Mouse (Mus musculus): ENCODE results near the gene Mesd. TPM values are rescaled to one million over a fixed set of nuclear protein-coding genes. Genes with fewer than 3 reads are reported as not detected.

Mesd gene
- 10 to 100 TPM; 31.5 to 38.8 TPM for total RNA-seq (2021)
- long read RNA-seq, experiment 1, full-length matches to known transcripts = 29 of 35 reads
- long read RNA-seq, experiment 1, partial matches to known transcripts = 0 of 35 reads
- long read RNA-seq, experiment 1, other reads (novel, unspliced or antisense) = 6 of 35 reads
- long read RNA-seq, experiment 2, full-length matches to known transcripts = 41 of 45 reads
- long read RNA-seq, experiment 2, partial matches to known transcripts = 0 of 45 reads
- long read RNA-seq, experiment 2, other reads (novel, unspliced or antisense) = 4 of 45 reads

DNA sequence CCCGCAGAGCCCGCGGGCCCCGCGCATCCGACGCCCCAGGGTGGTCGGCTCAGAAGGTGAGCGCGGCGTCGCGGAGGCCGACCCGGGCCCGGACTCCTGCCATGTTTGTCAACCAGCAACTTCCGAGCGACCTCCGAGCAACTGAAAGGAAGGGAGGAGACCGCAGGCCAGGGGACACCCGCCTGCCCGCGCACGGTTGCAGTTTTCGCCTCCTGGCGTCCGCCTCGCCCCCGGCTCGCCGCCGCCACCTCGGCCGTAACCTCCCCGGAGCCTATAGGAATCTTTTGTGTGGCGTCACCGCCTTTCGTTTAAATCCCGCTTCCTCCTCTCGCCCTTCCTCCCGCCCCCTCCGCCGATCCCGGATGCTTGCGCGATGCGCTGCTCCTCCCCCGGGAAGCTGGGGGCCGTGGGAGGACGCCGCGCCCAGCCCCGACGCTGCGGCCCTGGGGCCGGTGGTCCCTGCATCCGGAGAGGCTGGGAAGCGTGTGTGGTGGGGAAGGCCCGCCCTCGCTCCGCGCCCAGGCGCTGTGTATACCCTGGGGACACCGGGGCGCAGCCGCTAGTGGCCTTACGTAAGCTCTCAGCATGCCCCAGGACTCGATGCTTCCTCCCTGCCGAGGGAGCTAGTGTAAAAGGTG, at the start of gene Mesd, which contains the start of gene Tlnrd1:
Gene Mesd, plus strand, starts transcription at position 446 of the 638 bp plus-strand sequence.
Gene Tlnrd1, minus strand, starts transcription at position 285 of the 638 bp plus-strand sequence.
- intact Hi-C loops (cut with DNase I; ENCODE audit: low total_unique reads) = no loop called here
- peak; percentile 86 for DNase-seq

GRCm38 (mm10) chr7:83838525-83839224, 45.6 kb upstream of the Mesd start:
- no peak for DNase-seq
- intact Hi-C loops (cut with DNase I; ENCODE audit: low total_unique reads) = no loop called here

- no peak for DNase-seq
- intact Hi-C loops (cut with DNase I; ENCODE audit: low total_unique reads) = no loop called here
These were observed 44.2 kb upstream of the Mesd start for GRCm38 (mm10) chr7:83840076-83840475.

DNA sequence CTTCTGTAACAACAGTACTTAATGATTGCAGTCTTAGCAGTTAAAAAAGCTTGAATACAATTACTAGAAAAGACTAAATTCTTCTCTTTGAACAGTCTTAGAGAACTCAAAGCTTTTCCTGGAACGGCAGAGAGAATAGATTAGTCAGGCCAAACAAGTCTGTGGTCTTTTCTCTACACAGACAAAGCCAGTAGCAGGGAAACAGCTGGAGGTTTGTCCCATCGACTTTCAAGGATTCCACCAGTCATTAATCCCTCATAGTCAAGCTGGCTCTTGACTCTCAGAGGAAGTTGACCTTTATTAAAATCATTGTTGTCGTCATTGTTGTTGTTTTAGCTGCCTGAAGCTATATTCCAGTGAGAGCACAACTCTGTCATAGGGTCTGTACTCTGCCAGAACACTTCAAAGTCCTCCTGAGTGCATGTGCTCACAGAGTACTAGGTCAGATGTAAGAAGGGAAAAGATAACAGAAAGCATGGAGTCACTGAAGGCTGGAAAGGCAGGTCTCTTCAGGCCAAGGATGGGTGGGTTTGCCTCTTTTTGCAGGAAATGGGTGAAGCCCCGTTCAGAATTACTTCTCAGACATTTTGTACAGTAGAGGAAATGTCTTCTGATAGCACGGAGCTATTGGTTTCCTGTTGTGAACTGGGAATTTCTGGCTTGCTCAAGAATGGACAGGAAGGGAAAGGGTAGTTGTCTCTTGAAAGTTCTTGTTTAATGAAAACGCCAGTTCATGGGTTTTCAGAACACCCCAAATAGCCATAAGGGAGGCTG, 41.6 kb upstream of the Mesd start:
- intact Hi-C loops (cut with DNase I; ENCODE audit: low total_unique reads) = no loop called here
- DNase-seq = no peak

GRCm38 (mm10) chr7:83844807-83845206, 39.5 kb upstream of the Mesd start:
- intact Hi-C loops (cut with DNase I; ENCODE audit: low total_unique reads) = no loop called here
- no peak for DNase-seq

DNA sequence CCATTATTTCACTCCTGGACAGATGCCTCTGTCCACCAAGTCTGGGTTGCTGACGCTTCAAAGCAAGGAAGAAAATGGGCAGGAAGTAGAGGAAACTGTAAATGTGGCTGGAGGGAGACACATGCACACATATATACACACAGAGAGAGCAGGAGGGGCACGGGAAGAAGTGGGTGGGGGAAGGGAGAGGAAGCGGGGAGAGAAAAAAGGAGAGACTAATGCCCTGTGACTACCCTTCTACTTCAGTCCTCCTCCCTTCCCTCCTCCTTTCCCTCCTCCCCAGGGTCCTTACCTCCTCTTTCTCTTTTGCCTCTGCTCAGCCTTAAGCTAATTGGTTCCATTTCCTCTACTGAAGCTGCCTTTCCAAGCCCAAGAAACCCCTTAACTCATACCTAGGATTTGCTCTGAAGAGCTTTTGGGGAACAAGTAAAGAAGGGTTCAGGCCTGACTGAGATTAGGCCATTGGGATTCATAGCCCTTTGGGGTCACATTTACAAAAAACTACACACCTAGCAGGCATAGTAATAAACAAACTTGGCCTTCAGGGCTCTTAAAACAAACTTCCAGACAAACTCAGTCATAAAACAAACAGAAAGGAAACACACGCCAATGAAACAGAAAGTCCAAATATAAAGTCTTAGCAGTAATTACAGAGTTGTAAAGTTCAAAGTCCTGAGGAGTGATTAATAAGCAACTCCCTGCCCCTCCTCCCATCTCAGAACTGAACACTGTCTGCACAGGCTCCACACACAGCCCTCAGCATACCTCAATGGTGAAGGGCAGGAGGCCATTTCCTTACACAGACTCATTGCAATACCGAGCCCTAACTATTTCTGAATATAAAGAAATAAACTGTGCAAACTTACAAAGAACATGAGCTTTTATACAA, 36.8 kb upstream of the Mesd start:
- DNase-seq = no peak
- intact Hi-C loops (cut with DNase I; ENCODE audit: low total_unique reads) = no loop called here

GRCm38 (mm10) chr7:83851569-83852380, 32.5 kb upstream of the Mesd start:
- intact Hi-C loops (cut with DNase I; ENCODE audit: low total_unique reads) = no loop called here

DNA sequence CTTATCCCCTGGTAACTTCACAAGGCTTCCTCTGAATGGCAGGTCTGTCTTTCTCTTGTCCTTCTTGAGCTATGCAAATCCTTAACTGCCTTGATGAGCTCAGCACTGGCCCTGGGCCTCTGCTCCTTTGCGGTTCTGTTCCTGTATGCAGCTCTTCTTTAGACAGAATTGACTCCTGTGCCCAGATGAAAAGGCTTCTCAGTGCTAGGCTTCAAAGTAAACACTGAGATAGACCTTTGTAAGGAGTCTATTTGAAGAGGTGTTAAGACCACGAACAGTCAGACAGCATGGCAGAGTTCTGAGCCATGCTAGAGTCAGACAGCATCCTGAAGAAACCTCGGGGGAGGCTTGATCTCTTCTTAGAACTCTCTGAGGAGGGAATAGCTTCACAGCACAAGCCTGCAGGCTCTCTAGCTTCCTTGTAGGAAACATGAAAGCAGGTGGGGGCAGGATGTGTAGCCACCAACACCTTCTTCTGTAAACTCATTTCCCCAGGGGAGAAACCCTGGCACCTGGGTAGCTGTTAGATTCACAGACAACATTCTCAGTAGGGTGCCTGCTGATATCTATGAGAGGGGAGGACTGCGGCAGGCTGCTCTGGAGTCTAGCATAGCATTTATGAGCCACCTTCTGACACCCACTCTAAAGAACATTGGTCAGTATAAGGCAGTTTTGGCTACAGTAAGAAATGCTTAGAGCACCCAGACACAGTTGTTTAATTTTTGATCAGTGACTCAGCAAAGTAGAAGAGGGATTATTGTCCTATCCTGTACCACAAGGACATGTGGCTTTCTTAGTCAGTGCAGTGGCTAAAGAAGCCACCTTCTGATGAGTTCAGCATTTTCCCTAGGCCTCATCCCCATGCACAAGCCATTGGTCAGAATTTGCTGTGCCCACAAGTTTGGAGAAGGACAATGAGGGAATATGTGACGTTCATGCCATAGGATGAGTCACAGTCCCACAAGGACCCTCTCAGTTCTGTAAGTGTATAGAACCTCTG, 31.6 kb upstream of the Mesd start:
- DNase-seq = no peak
- intact Hi-C loops (cut with DNase I; ENCODE audit: low total_unique reads) = no loop called here

More at GRCm38 (mm10) chr7:83851569-83852380, 32.5 kb upstream of the Mesd start:
- DNase-seq = no peak

- no peak for DNase-seq
- intact Hi-C loops (cut with DNase I; ENCODE audit: low total_unique reads) = no loop called here
These were observed 29.1 kb upstream of the Mesd start for GRCm38 (mm10) chr7:83855203-83855602.

DNA sequence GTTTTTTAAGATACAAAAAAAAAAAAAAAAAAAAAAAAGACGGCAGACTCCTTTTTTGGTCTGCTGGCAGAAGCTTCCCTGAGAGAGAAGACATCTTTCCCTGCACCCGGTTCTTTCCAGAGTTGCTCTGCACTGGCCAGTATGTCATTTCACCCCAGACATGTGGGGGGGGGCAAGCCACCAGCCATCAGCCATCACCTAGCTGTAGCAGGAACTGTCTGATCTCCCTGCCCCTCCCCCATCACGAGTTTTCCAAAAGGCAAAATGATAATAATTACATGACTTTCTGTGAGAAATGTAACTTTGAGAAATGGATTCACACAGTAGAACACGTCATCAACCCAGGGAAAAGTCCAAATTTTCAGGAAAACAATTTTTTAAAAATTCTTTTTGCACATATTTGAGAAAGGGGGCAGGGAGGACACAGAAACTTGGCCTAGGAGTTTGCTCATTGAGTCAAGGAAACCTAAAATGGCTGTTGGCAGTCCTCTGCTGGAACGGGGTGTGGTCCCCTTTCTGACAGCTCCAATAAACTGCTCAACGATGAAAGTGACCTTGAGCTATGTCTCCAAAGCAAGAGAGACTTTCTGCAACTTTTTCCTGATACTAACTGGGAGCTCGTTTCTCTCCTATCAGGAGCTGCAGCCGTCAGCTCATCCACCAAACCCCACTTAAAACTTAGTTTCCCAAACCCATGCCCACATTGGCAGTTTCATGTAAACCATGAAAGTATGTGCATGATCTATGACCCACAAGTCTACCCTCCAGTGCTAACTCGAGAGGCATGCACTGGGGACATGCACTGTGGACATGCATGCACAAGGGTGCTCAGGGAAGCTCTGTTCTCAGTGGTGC, 27.7 kb upstream of the Mesd start:
- peak; percentile 20 for DNase-seq
- intact Hi-C loops (cut with DNase I; ENCODE audit: low total_unique reads) = no loop called here

GRCm38 (mm10) chr7:83857208-83857488, 27.1 kb upstream of the Mesd start:
- intact Hi-C loops (cut with DNase I; ENCODE audit: low total_unique reads) = no loop called here
- DNase-seq = no peak

GRCm38 (mm10) chr7:83857921-83858320, 26.3 kb upstream of the Mesd start:
- intact Hi-C loops (cut with DNase I; ENCODE audit: low total_unique reads) = no loop called here
- no peak for DNase-seq

- DNase-seq = peak; percentile 71
- intact Hi-C loops (cut with DNase I; ENCODE audit: low total_unique reads) = no loop called here
These were observed 24.7 kb upstream of the Mesd start for GRCm38 (mm10) chr7:83859378-83860083.

DNA sequence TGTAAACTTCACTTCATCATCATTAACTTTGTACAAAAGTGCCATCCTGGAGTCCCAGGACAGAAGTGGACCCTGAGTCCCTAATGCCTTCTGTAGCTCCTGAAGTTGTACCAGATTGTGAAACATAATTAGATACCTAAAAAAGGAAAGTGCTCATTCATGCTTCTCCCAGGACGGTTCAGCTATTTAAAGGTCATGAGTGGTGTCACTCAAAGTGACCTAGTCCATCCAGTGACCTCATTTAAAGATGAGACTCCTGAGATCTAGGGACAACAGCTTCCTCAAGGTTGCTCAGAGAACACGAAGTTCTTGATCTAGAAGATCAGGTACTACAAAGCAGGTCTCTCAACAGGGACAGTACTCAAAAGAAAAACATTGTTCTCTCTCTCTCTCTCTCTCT, 20.7 kb upstream of the Mesd start:
- no peak for DNase-seq
- intact Hi-C loops (cut with DNase I; ENCODE audit: low total_unique reads) = no loop called here

DNA sequence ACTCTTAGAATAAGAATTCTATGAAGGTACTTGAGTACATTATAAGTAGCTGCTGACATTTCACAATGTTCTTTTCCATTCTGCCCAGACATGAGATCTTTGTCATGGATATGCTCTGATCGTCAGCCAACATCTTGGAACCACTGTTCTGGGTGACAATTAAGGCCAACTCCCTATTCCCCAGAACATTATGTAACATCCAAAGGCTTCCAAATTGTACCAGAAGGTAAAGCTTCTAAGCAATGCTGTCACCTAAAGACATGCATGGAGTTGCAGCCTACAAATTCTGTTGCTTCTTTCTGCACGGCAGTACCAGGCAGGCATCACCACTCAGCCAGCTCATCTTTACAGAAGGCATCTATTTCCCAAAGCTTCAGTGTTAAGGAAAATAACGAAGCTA, 16.1 kb upstream of the Mesd start:
- intact Hi-C loops (cut with DNase I; ENCODE audit: low total_unique reads) = no loop called here
- no peak for DNase-seq
